In genomic region chr1:54355485-54355884, GRCm38 (mm10) we compare ENCODE assay signal across 29 mouse cellular contexts.
DNase-seq lines count a peak whose midpoint lies in the region; ATAC-seq lines count a peak whose summit lies in the region.
"Had no signal": no experiment of that assay in that cellular context is flagged by ENCODE, and none has a peak within 500 bp of the region (broad histone marks: within the 10 kb centered on the region; RNA-seq: fewer than 3 reads in every experiment).

No protein-coding gene starts in this region.

- intact Hi-C loops in heart, postnatal 25 days (cut with DNase I): no loop called here
- intact Hi-C loops in heart, postnatal 10 days (cut with DNase I): no loop called here

- H3K4me2 ChIP-seq in heart, embryonic 13.5 days: peak overlapping the region; percentile 20
- no peak overlapping the region for H3K4me2 ChIP-seq in midbrain, embryonic 14.5 days (ENCODE audit: low read length)
- H3K4me2 ChIP-seq in intestine, embryonic 15.5 days (replicated peaks): no peak overlapping the region
- H3K4me2 ChIP-seq: embryonic facial prominence, embryonic 13.5 days; forebrain, embryonic 15.5 days; hindbrain, embryonic 14.5 days; kidney, embryonic 15.5 days; liver, embryonic 15.5 days; lung, embryonic 14.5 days; midbrain, embryonic 11.5 days; neural tube, embryonic 13.5 days had no signal

- DNase-seq in heart, adult 18-20 months: peak; percentile 34 to 54
- DNase-seq in heart, postnatal 25 days (ENCODE audit: low spot score): no peak
- peak; percentile 30 to 56 for DNase-seq in heart, postnatal 10 days
- no peak for DNase-seq in right cerebral cortex, postnatal 10 days (ENCODE audit: low spot score in 2 of 2)
- DNase-seq in midbrain, embryonic 14.5 days: no peak
- DNase-seq: adrenal gland, postnatal 14 days; cerebellum, adult 11 months; cerebellum, adult 9-10 months; gastrocnemius, postnatal 25 days; kidney, adult 18-20 months; kidney, postnatal 25 days; liver; lung, embryonic 14.5 days; lung, postnatal 14 days; right cerebral cortex, postnatal 25 days; thymus, postnatal 25 days had no signal

- H3K9me3 ChIP-seq in heart, embryonic 13.5 days: no peaks in the 10 kb centered on the region
- H3K9me3 ChIP-seq in midbrain, embryonic 14.5 days (ENCODE audit: control insufficient read depth, low read length): no peaks in the 10 kb centered on the region
- H3K9me3 ChIP-seq in intestine, embryonic 15.5 days: no peaks in the 10 kb centered on the region
- H3K9me3 ChIP-seq: embryonic facial prominence, embryonic 13.5 days; forebrain, embryonic 10.5 days; forebrain, embryonic 15.5 days; kidney, embryonic 15.5 days; liver, embryonic 15.5 days; neural tube, embryonic 13.5 days had no signal

- no peaks in the 10 kb centered on the region for H3K36me3 ChIP-seq in heart, embryonic 13.5 days
- no peaks in the 10 kb centered on the region for H3K36me3 ChIP-seq in midbrain, embryonic 14.5 days (ENCODE audit: control insufficient read depth, insufficient read depth, low read length)
- H3K36me3 ChIP-seq in intestine, embryonic 15.5 days: no peaks in the 10 kb centered on the region
- H3K36me3 ChIP-seq: embryonic facial prominence, embryonic 13.5 days; forebrain, embryonic 10.5 days; forebrain, embryonic 15.5 days; kidney, embryonic 15.5 days; liver, embryonic 15.5 days; neural tube, embryonic 13.5 days had no signal

- peak; percentile 31; the same call in 1 of the 2 replicates for ATAC-seq in heart, embryonic 13.5 days (ENCODE audit: extremely low read depth, insufficient number of reproducible peaks, low FRiP score, low TSS enrichment)
- no peak for ATAC-seq in midbrain, embryonic 14.5 days (ENCODE audit: low FRiP score, low TSS enrichment)
- no peak for ATAC-seq in intestine, embryonic 15.5 days
- ATAC-seq: forebrain, embryonic 15.5 days; inflammation-experienced regulatory T-cells, adult 6 months had no signal

- H3K27ac ChIP-seq in heart, embryonic 13.5 days (replicated peaks): 0 out of 2 replicates have a peak overlapping the region, but pooled peaks have one; percentile 39
- no peak overlapping the region for H3K27ac ChIP-seq in midbrain, embryonic 14.5 days (replicated peaks; ENCODE audit: low read depth, low read length)
- no peak overlapping the region for H3K27ac ChIP-seq in intestine, embryonic 15.5 days
- H3K27ac ChIP-seq: embryonic facial prominence, embryonic 13.5 days; forebrain, embryonic 10.5 days; forebrain, embryonic 15.5 days; heart, adult 2 months; hindbrain, embryonic 14.5 days; kidney, embryonic 15.5 days; liver, embryonic 15.5 days; neural tube, embryonic 13.5 days had no signal

- H3K4me1 ChIP-seq in heart, embryonic 13.5 days: peaks cover 11% of the 10 kb centered on the region
- no peaks in the 10 kb centered on the region for H3K4me1 ChIP-seq in midbrain, embryonic 14.5 days (ENCODE audit: control insufficient read depth, insufficient read depth, low read length)
- no peaks in the 10 kb centered on the region for H3K4me1 ChIP-seq in intestine, embryonic 15.5 days (replicated peaks)
- H3K4me1 ChIP-seq: embryonic facial prominence, embryonic 13.5 days; forebrain, embryonic 10.5 days; forebrain, embryonic 15.5 days; kidney, embryonic 15.5 days; liver, embryonic 15.5 days; neural tube, embryonic 13.5 days had no signal

- WGBS in heart, embryonic 13.5 days: 24% methylated on average over 5 of the region's 5 CpGs
- WGBS in midbrain, embryonic 14.5 days: 86% methylated on average over 5 of the region's 5 CpGs
- 85% methylated on average over 5 of the region's 5 CpGs for WGBS in intestine, embryonic 15.5 days

- H3K4me3 ChIP-seq in heart, embryonic 13.5 days: no peak overlapping the region
- H3K4me3 ChIP-seq in midbrain, embryonic 14.5 days (replicated peaks; ENCODE audit: low read depth, low read length): no peak overlapping the region
- H3K4me3 ChIP-seq in intestine, embryonic 15.5 days (replicated peaks): no peak overlapping the region
- H3K4me3 ChIP-seq: embryonic facial prominence, embryonic 13.5 days; forebrain, embryonic 10.5 days; forebrain, embryonic 15.5 days; heart, adult 2 months; kidney, embryonic 15.5 days; liver, embryonic 15.5 days; myocyte; neural tube, embryonic 13.5 days had no signal

- H3K27me3 ChIP-seq in heart, embryonic 13.5 days (replicated peaks): no peaks in the 10 kb centered on the region
- no peaks in the 10 kb centered on the region for H3K27me3 ChIP-seq in midbrain, embryonic 14.5 days (ENCODE audit: control insufficient read depth, insufficient read depth, low read length)
- no peaks in the 10 kb centered on the region for H3K27me3 ChIP-seq in intestine, embryonic 15.5 days (replicated peaks)
- H3K27me3 ChIP-seq: embryonic facial prominence, embryonic 13.5 days; forebrain, embryonic 15.5 days; kidney, embryonic 15.5 days; liver, embryonic 15.5 days; neural tube, embryonic 13.5 days had no signal

- no peak overlapping the region for H3K9ac ChIP-seq in heart, embryonic 13.5 days
- no peak overlapping the region for H3K9ac ChIP-seq in midbrain, embryonic 14.5 days (replicated peaks; ENCODE audit: low read length)
- H3K9ac ChIP-seq in intestine, embryonic 15.5 days: no peak overlapping the region
- H3K9ac ChIP-seq: embryonic facial prominence, embryonic 13.5 days; forebrain, embryonic 15.5 days; hindbrain, embryonic 14.5 days; kidney, embryonic 15.5 days; liver, embryonic 15.5 days; lung, embryonic 14.5 days; neural tube, embryonic 13.5 days had no signal

Comparison
In these comparisons a context has a peak if more than half of its experiments do, and no peak if none do; other contexts are left out.
1. DNase-seq: peak in heart, adult 18-20 months (2 of 2) and heart, postnatal 10 days (2 of 2); none in heart, postnatal 25 days (single experiment), right cerebral cortex, postnatal 10 days (0 of 2) and midbrain, embryonic 14.5 days (single experiment).